Mouse (Mus musculus) layer of hippocampus, adult 8-10 months (tissue): ENCODE results near the gene Rtp4. TPM values are rescaled to one million over a fixed set of nuclear protein-coding genes. Genes with fewer than 3 reads are reported as not detected.

Source experiments
- DNase-seq, 2 experiments: peaks; one replicate each; pipeline ENCODE4 v3.0.0; 2022; ENCODE audit warnings: low spot score in 2 of 2
- total RNA-seq, 4 experiments: library from RNA; stranded (reverse); gene quantifications; 2 replicates each; pipeline ENCODE4 v1.2.4; 2022

Gene Rtp4
- 1 to 10 TPM; 1.3 to 5.8 (median 3.7) TPM for total RNA-seq

- peak; percentile 28 to 44 for DNase-seq
Observed at GRCm38 (mm10) chr16:23520235-23520871, at the start of gene Rtp4, which contains the start of gene Masp1. TSS of gene Rtp4 (plus strand) at chr16:23520291. TSS of gene Masp1 (minus strand) at chr16:23520815.

GRCm38 (mm10) chr16:23471551-23471950 lies 48.5 kb upstream of the Rtp4 start:
- no peak for DNase-seq

GRCm38 (mm10) chr16:23472046-23472445 lies 48.0 kb upstream of the Rtp4 start:
- no peak for DNase-seq

- no peak for DNase-seq
Observed at GRCm38 (mm10) chr16:23475651-23476050, 44.4 kb upstream of the Rtp4 start.

- no peak for DNase-seq
Observed at GRCm38 (mm10) chr16:23476598-23476997, 43.5 kb upstream of the Rtp4 start.

- DNase-seq = no peak
Observed at GRCm38 (mm10) chr16:23479872-23480603, 40.1 kb upstream of the Rtp4 start.

- no peak for DNase-seq
Observed at GRCm38 (mm10) chr16:23482218-23482617, 37.9 kb upstream of the Rtp4 start.

- no peak for DNase-seq
Observed at GRCm38 (mm10) chr16:23482846-23483245, 37.2 kb upstream of the Rtp4 start.

- no peak for DNase-seq
Observed at GRCm38 (mm10) chr16:23483292-23483691, 36.8 kb upstream of the Rtp4 start.

GRCm38 (mm10) chr16:23492783-23493182 lies 27.3 kb upstream of the Rtp4 start:
- DNase-seq = no peak

GRCm38 (mm10) chr16:23496245-23496924 lies 23.7 kb upstream of the Rtp4 start:
- no peak for DNase-seq

- DNase-seq = no peak
Observed at GRCm38 (mm10) chr16:23497440-23497839, 22.7 kb upstream of the Rtp4 start.

- no peak for DNase-seq
Observed at GRCm38 (mm10) chr16:23497881-23498280, 22.2 kb upstream of the Rtp4 start.

- DNase-seq = no peak
Observed at GRCm38 (mm10) chr16:23498691-23499131, 21.4 kb upstream of the Rtp4 start.

GRCm38 (mm10) chr16:23500558-23500957 lies 19.5 kb upstream of the Rtp4 start:
- no peak for DNase-seq

GRCm38 (mm10) chr16:23501288-23501687 lies 18.8 kb upstream of the Rtp4 start:
- DNase-seq = no peak

GRCm38 (mm10) chr16:23502478-23502877 lies 17.6 kb upstream of the Rtp4 start:
- no peak for DNase-seq

GRCm38 (mm10) chr16:23503351-23503750 lies 16.7 kb upstream of the Rtp4 start:
- no peak for DNase-seq

- no peak for DNase-seq
Observed at GRCm38 (mm10) chr16:23504320-23504744, 15.8 kb upstream of the Rtp4 start.

GRCm38 (mm10) chr16:23505904-23506687 lies 14.0 kb upstream of the Rtp4 start:
- no peak for DNase-seq

GRCm38 (mm10) chr16:23511166-23511935 lies 8.7 kb upstream of the Rtp4 start:
- no peak for DNase-seq
